Mouse (Mus musculus) left cerebral cortex, adult 6 months (tissue): Measurements from ENCODE around the gene Nanos2. TPM values are rescaled to one million over a fixed set of nuclear protein-coding genes. Genes with fewer than 3 reads are reported as not detected.

Source experiments
- long read RNA-seq, 2 experiments: library from polyadenylated mRNA; unstranded; transcript quantifications; one replicate each; pipeline ENCODE4 v2.0.0; 2019 to 2020
- polyA plus RNA-seq: library from polyadenylated mRNA; unstranded; fragments of <200 nt; fragmentation: Nextera tagmentation; gene quantifications from 2 replicates; pipeline ENCODE4 v1.2.3, GENCODE M21; 2021

Gene Nanos2
- polyA plus RNA-seq, result not detected in 2 replicates
- long read RNA-seq, experiment 1, result 0 reads
- long read RNA-seq, experiment 2, result 0 reads

DNA sequence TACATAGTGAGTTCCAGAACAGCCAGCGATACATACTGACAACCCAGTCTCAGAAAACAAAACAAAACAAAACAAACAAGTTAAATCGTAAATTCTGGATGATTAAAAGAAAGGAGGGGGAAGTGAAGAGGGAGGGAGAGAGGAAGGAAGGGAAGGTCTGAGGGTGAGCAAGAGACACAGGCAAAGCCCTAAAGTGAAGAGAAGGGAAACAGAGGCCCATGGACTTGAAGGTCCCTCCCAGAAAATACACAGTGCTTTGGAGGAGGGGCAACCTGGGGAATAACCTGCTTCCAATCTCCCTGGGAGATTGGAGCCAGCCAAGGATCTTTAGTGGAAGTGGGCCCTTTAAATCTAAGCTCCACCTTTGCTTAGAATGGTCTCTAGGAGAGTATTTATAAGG is at the start of gene Nanos2:
Nanos2 (plus strand) TSS at position 301 of the 400 bp plus-strand sequence.

DNA sequence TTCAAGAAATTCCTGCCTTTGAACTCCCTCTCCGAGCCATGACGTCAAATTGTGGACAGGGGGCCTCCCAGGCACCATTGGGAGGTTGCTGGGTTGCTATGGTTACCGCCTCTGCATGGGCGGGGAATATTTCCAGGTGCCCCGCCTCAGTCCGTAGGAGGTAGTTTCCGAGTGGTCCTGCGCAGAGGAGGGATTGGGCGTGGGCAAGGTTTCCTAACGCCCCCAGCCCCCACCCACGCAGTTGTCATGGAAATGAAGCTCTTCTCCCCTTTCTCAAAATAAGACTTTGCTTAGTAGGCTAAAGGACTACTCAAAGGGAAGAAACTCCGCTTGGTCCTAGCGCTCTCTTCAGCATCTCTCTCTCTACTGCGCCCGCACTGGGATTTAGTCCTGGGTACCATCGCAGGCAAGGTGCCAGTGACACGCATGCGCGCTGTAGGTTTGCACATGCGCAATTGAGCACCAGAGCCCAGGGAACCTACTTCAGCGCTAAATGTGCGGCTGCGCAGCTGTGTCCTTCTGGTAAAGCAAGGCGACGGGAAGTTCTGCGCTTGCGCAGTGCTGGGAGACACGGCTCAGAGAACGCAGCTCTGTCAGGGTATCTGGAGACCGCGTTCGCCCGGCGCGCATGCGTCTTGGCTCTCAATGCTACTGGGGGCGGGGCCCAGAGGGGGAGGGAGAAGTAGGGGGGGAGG is 3.5 kb downstream of the Nanos2 start, which contains the start of gene Mypop:
Mypop (plus strand) TSS at position 645 of the 695 bp plus-strand sequence.

DNA sequence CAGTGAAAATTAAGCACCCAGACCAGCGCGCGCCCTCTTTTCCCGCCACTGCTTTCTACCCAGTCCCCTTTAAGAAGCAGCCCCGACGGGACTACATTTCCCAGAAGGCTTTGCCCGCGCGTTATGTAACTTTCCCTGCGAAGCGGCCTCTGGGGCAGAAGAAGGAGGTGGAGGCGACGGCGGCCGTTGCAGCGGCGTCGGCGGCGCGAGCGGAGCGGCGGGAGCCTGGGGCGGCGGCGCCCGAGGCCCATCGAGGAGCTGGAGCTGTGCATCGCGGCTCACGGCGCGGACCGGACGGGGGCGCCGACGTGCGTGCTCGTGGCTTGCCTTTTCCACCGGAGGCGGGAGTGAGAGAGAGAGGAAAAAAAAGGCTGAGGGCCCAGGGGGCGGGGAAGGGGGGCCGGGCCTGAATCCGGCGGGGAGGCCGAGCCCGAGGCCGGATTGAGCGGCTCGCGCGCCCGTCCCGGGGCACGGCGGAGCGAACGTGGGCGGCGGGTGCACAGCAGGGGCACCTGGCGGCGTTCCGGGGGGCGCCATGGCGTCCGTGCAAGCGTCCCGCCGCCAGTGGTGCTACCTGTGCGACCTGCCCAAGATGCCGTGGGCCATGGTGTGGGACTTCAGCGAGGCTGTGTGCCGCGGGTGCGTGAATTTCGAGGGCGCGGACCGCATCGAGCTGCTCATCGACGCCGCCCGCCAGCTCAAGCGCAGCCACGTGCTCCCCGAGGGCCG is 16.9 kb downstream of the Nanos2 start, which contains the start of gene Irf2bp1:
Irf2bp1 (plus strand) TSS at position 143 of the 729 bp plus-strand sequence.

DNA sequence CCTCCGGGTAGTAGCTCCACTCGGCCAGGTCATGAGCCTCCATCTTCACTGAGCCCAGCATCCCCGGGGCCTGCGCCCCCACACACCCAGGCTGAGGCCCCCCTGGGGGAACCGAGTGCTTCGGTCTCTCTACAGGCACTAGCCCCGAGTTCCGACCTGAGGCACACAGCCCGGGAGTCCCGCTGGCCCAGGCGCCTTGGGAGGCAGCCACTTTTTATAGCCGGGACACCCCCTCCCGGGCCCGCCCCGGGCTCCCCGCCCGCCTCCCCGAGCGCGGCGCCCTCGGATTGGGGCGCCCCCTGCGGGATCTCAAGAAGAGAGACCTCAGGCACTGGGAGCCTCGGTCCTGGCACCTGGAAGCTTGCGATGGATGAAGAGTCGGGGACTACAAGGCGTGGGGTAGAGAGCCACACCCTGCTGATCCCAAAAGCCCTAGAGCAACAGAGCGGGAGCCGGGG is 36.2 kb downstream of the Nanos2 start, which contains the start of gene Foxa3:
Foxa3 (minus strand) TSS at position 182 of the 458 bp plus-strand sequence.

GRCm38 (mm10) chr7:19024096-19024506 is 36.9 kb downstream of the Nanos2 start, which contains the start of gene Sympk:
Gene Sympk, plus strand, starts transcription at chr7:19024377.

Other genes starting within 250 kb of the Nanos2 start
- not detected in 2 replicates for gene Psg19, start 188.9 kb upstream of the Nanos2 start, polyA plus RNA-seq
- gene Psg17, start 165.8 kb upstream of the Nanos2 start, polyA plus RNA-seq, result not detected in 2 replicates
- gene Mill2, start 147.4 kb upstream of the Nanos2 start, polyA plus RNA-seq, result 0.63 and 0.66 TPM in 2 replicates
- gene Pglyrp1, start 116.1 kb upstream of the Nanos2 start, polyA plus RNA-seq, result 7.8 and 8.4 TPM in 2 replicates
- 15.8 and 16.5 TPM in 2 replicates for gene Ccdc61, start 77.0 kb upstream of the Nanos2 start, polyA plus RNA-seq
- gene Nova2, start 61.5 kb upstream of the Nanos2 start, polyA plus RNA-seq, result 3.8 and 5.4 TPM in 2 replicates
- 5.9 and 13.0 TPM in 2 replicates for gene Mypop, start 3.8 kb downstream of the Nanos2 start, polyA plus RNA-seq
- gene Irf2bp1, start 16.6 kb downstream of the Nanos2 start, polyA plus RNA-seq, result 4.8 and 14.9 TPM in 2 replicates
- not detected in 2 replicates for gene Foxa3, start 36.1 kb downstream of the Nanos2 start, polyA plus RNA-seq
- gene Sympk, start 37.0 kb downstream of the Nanos2 start, polyA plus RNA-seq, result 20.1 and 45.0 TPM in 2 replicates
- 0.18 and 0.29 TPM in 2 replicates for gene Rsph6a, start 67.3 kb downstream of the Nanos2 start, polyA plus RNA-seq
- 25.7 and 29.1 TPM in 2 replicates for gene Dmwd, start 88.8 kb downstream of the Nanos2 start, polyA plus RNA-seq
- 1.9 and 2.4 TPM in 2 replicates for gene Dmpk, start 96.4 kb downstream of the Nanos2 start, polyA plus RNA-seq
- gene Six5, start 107.2 kb downstream of the Nanos2 start, polyA plus RNA-seq, result 0.27 and 0.61 TPM in 2 replicates
- gene Gm4969, start 131.0 kb downstream of the Nanos2 start, polyA plus RNA-seq, result 0.13 and 0.16 TPM in 2 replicates
- gene Fbxo46, start 132.5 kb downstream of the Nanos2 start, polyA plus RNA-seq, result 6.4 and 7.1 TPM in 2 replicates
- gene Qpctl, start 161.9 kb downstream of the Nanos2 start, polyA plus RNA-seq, result 11.1 and 12.7 TPM in 2 replicates
- 128 and 132 TPM in 2 replicates for gene Snrpd2, start 162.3 kb downstream of the Nanos2 start, polyA plus RNA-seq
- gene Gipr, start 178.7 kb downstream of the Nanos2 start, polyA plus RNA-seq, result 0.24 TPM in 1 of 2 replicates, not detected in the other
- 7.2 TPM in 2 replicates for gene Eml2, start 189.0 kb downstream of the Nanos2 start, polyA plus RNA-seq
- 1.8 and 2.5 TPM in 2 replicates for gene Gpr4, start 225.1 kb downstream of the Nanos2 start, polyA plus RNA-seq
- gene Opa3, start 240.9 kb downstream of the Nanos2 start, polyA plus RNA-seq, result 38.5 and 40.0 TPM in 2 replicates